Mouse (Mus musculus) midbrain, embryonic 11.5 days (tissue): ENCODE results near the gene Plekha3. TPM values are rescaled to one million over a fixed set of nuclear protein-coding genes. Genes with fewer than 3 reads are reported as not detected.

Experiments
- polyA plus RNA-seq: library from polyadenylated mRNA; unstranded; fragments of >200 nt; fragmentation: Nextera tagmentation; extraction: Ambion mirVana; gene quantifications from 2 replicates; pipeline ENCODE4 v1.2.1, GENCODE M21; 2014

Plekha3 gene
- polyA plus RNA-seq, 1 experiment from 2014 or later, result 11.7 TPM

Other genes starting within 250 kb of the Plekha3 start
- 90.9 and 106 TPM in 2 replicates for gene Prkra, start 27.3 kb upstream of the Plekha3 start, polyA plus RNA-seq
- 0.55 and 0.75 TPM in 2 replicates for gene Pjvk, start 26.8 kb upstream of the Plekha3 start, polyA plus RNA-seq
- 18.2 and 20.3 TPM in 2 replicates for gene Fkbp7, start 2.2 kb upstream of the Plekha3 start, polyA plus RNA-seq